Mouse (Mus musculus) liver, embryonic 11.5 days (tissue): ENCODE results near the gene Kirrel3. TPM values are rescaled to one million over a fixed set of nuclear protein-coding genes. Genes with fewer than 3 reads are reported as not detected.

Experiments
- ATAC-seq: fragments of 200-750 bp; cut with Nextera tagmentation; replicated peaks from 2 replicates; pipeline ENCODE4 v1.8.0; 2017; ENCODE audit warnings: moderate number of reproducible peaks, mild to moderate bottlenecking, moderate TSS enrichment, moderate library complexity; ENCODE audit not compliant: low FRiP score
- DNase-seq: peaks from one replicate; pipeline ENCODE4 v3.0.0-alpha.2; 2017; ENCODE audit warnings: low spot score
- H3K27ac ChIP-seq: fragments of 300-500 bp; sonication (generic); 2 replicates; pipeline ENCODE4 v1.5.1; 2014; ENCODE audit warnings: mild to moderate bottlenecking, low read depth, low read length, control low read depth
- H3K27me3 ChIP-seq: fragments of 300-500 bp; sonication (generic); replicated peaks from 2 replicates; pipeline ENCODE4 v1.6.1; 2014; ENCODE audit warnings: low read length, mixed read lengths; ENCODE audit not compliant: control insufficient read depth, insufficient read depth
- H3K36me3 ChIP-seq: fragments of 300-500 bp; sonication (generic); 2 replicates; pipeline ENCODE4 v1.6.1; 2014; ENCODE audit warnings: mild to moderate bottlenecking, low read length, moderate library complexity, mixed read lengths; ENCODE audit not compliant: control insufficient read depth, insufficient read depth
- H3K4me1 ChIP-seq: fragments of 300-500 bp; sonication (generic); replicated peaks from 2 replicates; pipeline ENCODE4 v1.6.1; 2014; ENCODE audit warnings: low read length, mixed read lengths; ENCODE audit not compliant: control insufficient read depth, insufficient read depth
- H3K4me2 ChIP-seq: fragments of 300-500 bp; sonication (generic); 2 replicates; pipeline ENCODE4 v1.6.1; 2014; ENCODE audit warnings: mild to moderate bottlenecking, control low read depth, moderate library complexity
- H3K4me3 ChIP-seq: fragments of 300-500 bp; sonication (generic); 2 replicates; pipeline ENCODE4 v1.5.1; 2014; ENCODE audit warnings: low read depth, low read length, control low read depth
- H3K9ac ChIP-seq: fragments of 300-500 bp; sonication (generic); 2 replicates; pipeline ENCODE4 v1.6.1; 2014; ENCODE audit warnings: low read depth, low read length, control low read depth
- H3K9me3 ChIP-seq: fragments of 300-500 bp; sonication (generic); 2 replicates; pipeline ENCODE4 v1.6.1; 2016; ENCODE audit warnings: low read length, inconsistent platforms, mixed read lengths; ENCODE audit not compliant: control insufficient read depth
- WGBS: fragments of 180-500 bp; shearing (Covaris S2); extraction: QIAGEN DNeasy Blood & Tissue Kit; methylation state at CpG from one replicate; pipeline ENCODE4 v1.1.7; 2014; 5-methylcytosine and 5-hydroxymethylcytosine counted together
- polyA plus RNA-seq: library from polyadenylated mRNA; unstranded; fragments of >200 nt; fragmentation: Nextera tagmentation; extraction: Ambion mirVana; gene quantifications from 2 replicates; pipeline ENCODE4 v1.2.1, GENCODE M21; 2014

Gene Kirrel3
- polyA plus RNA-seq, 1 experiment from 2014 or later: 0.77 TPM

- no peak overlapping the region for H3K4me2 ChIP-seq
- 82% methylated on average over 6 of the region's 6 CpGs for WGBS
- no peaks in the 10 kb centered on the region for H3K9me3 ChIP-seq
- H3K27me3 ChIP-seq: no peaks in the 10 kb centered on the region
- H3K4me3 ChIP-seq: no peak overlapping the region
- no peak for DNase-seq
- H3K36me3 ChIP-seq: no peaks in the 10 kb centered on the region
- ATAC-seq: no peak
- H3K9ac ChIP-seq: no peak overlapping the region
- no peaks in the 10 kb centered on the region for H3K4me1 ChIP-seq
- H3K27ac ChIP-seq: no peak overlapping the region
Measured at GRCm38 (mm10) chr9:34865606-34866005, 379.9 kb downstream of the Kirrel3 start.

- ATAC-seq (no peak), DNase-seq (no peak)
- no peak overlapping the region for H3K27ac ChIP-seq
- no peak overlapping the region for H3K4me3 ChIP-seq
- no peak overlapping the region for H3K9ac ChIP-seq
- WGBS: 65% methylated on average over 15 of the region's 15 CpGs
- no peaks in the 10 kb centered on the region for H3K36me3 ChIP-seq
- no peaks in the 10 kb centered on the region for H3K9me3 ChIP-seq
- H3K4me2 ChIP-seq: no peak overlapping the region
- H3K27me3 ChIP-seq: 0 out of 2 replicates have a peak, but pooled peaks cover 2% of the 10 kb centered on the region
- no peaks in the 10 kb centered on the region for H3K4me1 ChIP-seq
Measured at GRCm38 (mm10) chr9:34871316-34871966, 385.7 kb downstream of the Kirrel3 start.

- Histone ChIP-seq H3K4me3 (no peak overlapping the region), H3K36me3 (no peaks in the 10 kb centered on the region), H3K9ac (no peak overlapping the region), H3K9me3 (no peaks in the 10 kb centered on the region), H3K4me1 (no peaks in the 10 kb centered on the region), H3K27me3 (0 out of 2 replicates have a peak, but pooled peaks cover 2% of the 10 kb centered on the region), H3K4me2 (no peak overlapping the region), H3K27ac (no peak overlapping the region)
- WGBS: 81% methylated on average over 6 of the region's 6 CpGs
- ATAC-seq (no peak), DNase-seq (no peak)
Measured at GRCm38 (mm10) chr9:34875238-34875637, 389.5 kb downstream of the Kirrel3 start.

- no peak overlapping the region for H3K27ac ChIP-seq
- no peaks in the 10 kb centered on the region for H3K9me3 ChIP-seq
- ATAC-seq (no peak), DNase-seq (no peak)
- H3K4me2 ChIP-seq: no peak overlapping the region
- no peaks in the 10 kb centered on the region for H3K4me1 ChIP-seq
- no peak overlapping the region for H3K4me3 ChIP-seq
- H3K9ac ChIP-seq: no peak overlapping the region
- no peaks in the 10 kb centered on the region for H3K27me3 ChIP-seq
- WGBS: 49% methylated on average over 3 of the region's 3 CpGs
- H3K36me3 ChIP-seq: no peaks in the 10 kb centered on the region
Measured at GRCm38 (mm10) chr9:34877186-34877585, 391.5 kb downstream of the Kirrel3 start.

GRCm38 (mm10) chr9:34877799-34878198 lies 392.1 kb downstream of the Kirrel3 start:
- Histone ChIP-seq H3K4me2 (no peak overlapping the region), H3K9me3 (no peaks in the 10 kb centered on the region), H3K36me3 (no peaks in the 10 kb centered on the region), H3K4me1 (no peaks in the 10 kb centered on the region), H3K9ac (no peak overlapping the region), H3K4me3 (no peak overlapping the region), H3K27ac (no peak overlapping the region), H3K27me3 (no peaks in the 10 kb centered on the region)
- WGBS: 57% methylated on average over 3 of the region's 3 CpGs
- ATAC-seq (no peak), DNase-seq (no peak)

- H3K4me3 ChIP-seq: no peak overlapping the region
- H3K4me1 ChIP-seq: no peaks in the 10 kb centered on the region
- H3K9me3 ChIP-seq: no peaks in the 10 kb centered on the region
- no peak overlapping the region for H3K4me2 ChIP-seq
- no peaks in the 10 kb centered on the region for H3K27me3 ChIP-seq
- ATAC-seq: no peak
- no peak overlapping the region for H3K27ac ChIP-seq
- WGBS: 37% methylated on average over 5 of the region's 5 CpGs
- no peak for DNase-seq
- H3K36me3 ChIP-seq: no peaks in the 10 kb centered on the region
- H3K9ac ChIP-seq: no peak overlapping the region
Measured at GRCm38 (mm10) chr9:34881750-34882149, 396.1 kb downstream of the Kirrel3 start.

GRCm38 (mm10) chr9:34882211-34882610 lies 396.5 kb downstream of the Kirrel3 start:
- no peak overlapping the region for H3K27ac ChIP-seq
- ATAC-seq: no peak
- no peaks in the 10 kb centered on the region for H3K9me3 ChIP-seq
- no peak overlapping the region for H3K9ac ChIP-seq
- H3K4me3 ChIP-seq: no peak overlapping the region
- H3K36me3 ChIP-seq: no peaks in the 10 kb centered on the region
- no peaks in the 10 kb centered on the region for H3K4me1 ChIP-seq
- WGBS: 19% methylated on average over 2 of the region's 2 CpGs
- no peak for DNase-seq
- H3K27me3 ChIP-seq: no peaks in the 10 kb centered on the region
- no peak overlapping the region for H3K4me2 ChIP-seq

- no peaks in the 10 kb centered on the region for H3K9me3 ChIP-seq
- no peak overlapping the region for H3K4me2 ChIP-seq
- H3K9ac ChIP-seq: no peak overlapping the region
- no peak for ATAC-seq
- no peaks in the 10 kb centered on the region for H3K4me1 ChIP-seq
- no peaks in the 10 kb centered on the region for H3K27me3 ChIP-seq
- no peak overlapping the region for H3K4me3 ChIP-seq
- no peak overlapping the region for H3K27ac ChIP-seq
- no peak for DNase-seq
- WGBS: 36% methylated on average over 4 of the region's 4 CpGs
- H3K36me3 ChIP-seq: no peaks in the 10 kb centered on the region
Measured at GRCm38 (mm10) chr9:34883122-34883521, 397.4 kb downstream of the Kirrel3 start.

GRCm38 (mm10) chr9:34884325-34884724 lies 398.6 kb downstream of the Kirrel3 start:
- H3K27ac ChIP-seq: no peak overlapping the region
- no peaks in the 10 kb centered on the region for H3K4me1 ChIP-seq
- H3K9ac ChIP-seq: no peak overlapping the region
- no peak overlapping the region for H3K4me2 ChIP-seq
- no peaks in the 10 kb centered on the region for H3K27me3 ChIP-seq
- no peaks in the 10 kb centered on the region for H3K36me3 ChIP-seq
- WGBS: 77% methylated on average over 3 of the region's 3 CpGs
- ATAC-seq: no peak
- H3K9me3 ChIP-seq: no peaks in the 10 kb centered on the region
- no peak overlapping the region for H3K4me3 ChIP-seq
- DNase-seq: no peak
